Mouse (Mus musculus) 3T3-L1 (cell line): ENCODE data around the gene Ggn.
"Not testable (repeated sequence)": the region's sequence is repeated elsewhere in the genome, so short reads cannot be mapped to it uniquely, and the experiment has no call there.

Experiments
- DNase-seq: peaks from one replicate; pipeline ENCODE4 v3.0.0-alpha.2; 2015; ENCODE audit warnings: low read depth, low spot score

Ggn gene

DNA sequence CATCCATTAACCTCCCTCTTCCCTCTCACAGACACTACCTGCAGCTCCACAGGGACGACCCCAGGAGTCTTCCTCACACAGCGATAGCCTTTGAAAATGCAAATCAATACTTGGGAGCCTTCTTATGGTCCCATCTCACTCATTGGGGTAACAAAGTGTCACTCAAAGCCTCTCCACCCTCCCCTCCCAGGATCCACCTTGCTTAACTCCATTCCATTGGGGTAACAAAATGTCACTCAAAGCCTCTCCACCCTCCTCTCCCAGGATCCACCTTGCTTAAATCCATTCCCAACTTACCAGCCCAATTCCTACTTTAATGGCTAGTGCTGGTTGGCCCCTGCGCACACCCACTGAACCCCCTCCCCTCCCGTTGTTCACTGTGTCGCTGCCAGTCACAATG, 11.7 kb upstream of the Ggn start:
- no peak for DNase-seq

- no peak for DNase-seq
Measured at GRCm38 (mm10) chr7:29162294-29162693, 7.7 kb upstream of the Ggn start.

- DNase-seq: no peak
Measured at GRCm38 (mm10) chr7:29162750-29163525, 7.1 kb upstream of the Ggn start.

DNA sequence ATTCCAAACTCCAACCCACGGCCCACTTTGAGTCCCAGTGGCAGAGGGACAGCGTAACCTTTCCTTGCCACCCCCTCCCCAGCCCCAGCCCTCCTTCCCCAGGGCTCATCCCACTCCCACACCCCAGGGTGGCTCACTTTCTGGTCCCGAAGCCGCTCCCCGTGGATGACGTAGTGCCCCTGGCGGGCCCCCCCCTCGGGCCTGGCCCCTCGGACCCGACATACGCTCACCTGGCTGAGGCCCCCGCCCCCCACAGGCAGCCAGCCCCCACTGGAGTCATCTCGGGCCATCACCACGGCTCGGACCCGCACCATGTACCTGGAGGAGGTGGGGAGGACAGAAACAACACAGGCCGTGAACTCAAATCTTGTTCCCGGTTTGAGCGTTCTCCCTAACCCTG, 2.4 kb upstream of the Ggn start:
- no peak for DNase-seq

DNA sequence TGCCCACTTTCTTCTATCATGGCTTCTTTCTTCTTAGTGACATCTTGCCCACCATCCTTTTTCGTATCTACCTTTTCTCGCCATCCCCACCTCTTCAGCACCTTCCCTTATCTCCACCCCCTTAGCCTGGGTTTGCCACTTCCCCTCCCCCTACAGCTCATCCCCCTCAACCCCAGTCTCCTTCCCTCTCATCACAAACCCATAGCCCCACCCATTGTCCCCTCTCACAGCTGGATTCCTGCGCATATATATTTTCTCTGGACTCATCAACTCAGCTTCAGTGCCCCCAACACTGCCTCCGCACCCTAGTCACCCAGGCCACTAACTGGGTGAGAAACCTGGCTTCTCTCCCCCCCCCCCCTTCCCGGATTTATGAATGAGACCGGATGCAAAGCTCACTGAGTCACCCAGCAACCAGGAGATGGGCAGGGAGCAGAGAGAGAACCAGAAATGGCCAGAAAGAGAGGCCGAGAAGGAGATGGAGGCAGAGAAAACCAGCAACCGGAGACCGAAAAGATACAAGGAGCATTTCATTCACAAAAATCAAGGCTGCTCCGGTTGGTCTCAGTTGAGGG, 1.8 kb upstream of the Ggn start:
- DNase-seq: peak; percentile 56

DNA sequence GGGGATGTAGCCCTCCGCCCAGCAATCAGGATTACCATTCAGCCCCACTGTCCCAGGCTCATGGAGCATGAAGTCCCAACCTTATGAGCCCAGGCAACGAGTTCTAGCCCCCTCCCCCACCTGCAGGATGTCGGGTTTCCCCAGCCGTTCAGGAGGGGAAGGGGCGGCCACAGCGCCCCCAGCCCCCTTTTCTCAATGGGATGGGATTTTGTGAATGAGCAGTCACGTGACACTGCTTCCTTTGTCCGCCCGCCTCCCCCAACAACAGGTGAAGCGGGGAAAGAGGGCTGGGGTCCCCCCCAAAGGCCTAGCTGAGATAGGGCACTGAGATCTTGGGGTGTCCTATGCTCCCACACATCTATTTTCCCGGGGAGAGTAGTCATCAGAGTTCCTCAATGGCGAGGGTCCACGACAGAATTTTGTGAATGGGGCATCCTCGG, 1.2 kb upstream of the Ggn start:
- DNase-seq: peak; percentile 8

- DNase-seq: peak; percentile 96
Measured at GRCm38 (mm10) chr7:29169231-29170065, 562 bp upstream of the Ggn start.

DNA sequence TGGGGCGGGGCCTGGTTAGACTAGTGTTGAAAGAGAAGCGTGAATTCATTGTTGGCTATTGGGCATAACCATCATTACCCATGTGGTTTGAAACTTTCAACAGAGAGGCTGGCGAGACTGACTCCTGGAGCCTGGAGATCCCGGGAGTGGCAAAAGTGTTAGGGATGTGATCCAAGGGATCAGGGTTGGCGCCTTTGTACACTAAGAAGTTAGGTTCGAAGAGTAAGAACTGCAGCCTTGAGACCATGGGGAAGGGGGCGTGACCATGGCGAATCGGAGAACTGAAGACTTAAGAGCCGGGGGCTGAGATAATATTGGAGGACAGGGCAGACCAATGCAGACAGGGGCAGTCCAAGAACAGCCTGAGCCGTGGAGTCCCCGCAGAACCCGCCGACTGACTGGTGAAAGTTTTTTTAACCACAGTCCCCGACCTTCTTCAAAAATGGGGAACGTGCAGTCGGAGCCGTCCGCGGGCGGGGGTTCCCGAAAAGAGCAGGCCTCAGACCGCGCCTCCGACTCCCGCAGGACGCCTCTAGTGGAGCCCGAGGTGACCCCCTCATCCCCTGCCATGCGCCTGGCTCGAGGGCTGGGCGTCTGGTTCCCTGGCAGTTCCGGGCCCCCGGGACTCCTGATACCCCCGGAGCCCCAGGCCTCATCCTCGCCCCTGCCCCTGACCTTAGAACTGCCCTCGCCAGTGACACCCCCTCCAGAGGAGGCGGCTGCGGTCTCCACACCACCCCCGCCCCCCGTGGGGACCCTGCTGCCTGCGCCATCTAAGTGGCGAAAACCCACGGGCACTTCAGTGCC, 948 bp downstream of the Ggn start:
- DNase-seq: peak; percentile 74

GRCm38 (mm10) chr7:29171562-29172097, 1.6 kb downstream of the Ggn start:
- no peak for DNase-seq

DNA sequence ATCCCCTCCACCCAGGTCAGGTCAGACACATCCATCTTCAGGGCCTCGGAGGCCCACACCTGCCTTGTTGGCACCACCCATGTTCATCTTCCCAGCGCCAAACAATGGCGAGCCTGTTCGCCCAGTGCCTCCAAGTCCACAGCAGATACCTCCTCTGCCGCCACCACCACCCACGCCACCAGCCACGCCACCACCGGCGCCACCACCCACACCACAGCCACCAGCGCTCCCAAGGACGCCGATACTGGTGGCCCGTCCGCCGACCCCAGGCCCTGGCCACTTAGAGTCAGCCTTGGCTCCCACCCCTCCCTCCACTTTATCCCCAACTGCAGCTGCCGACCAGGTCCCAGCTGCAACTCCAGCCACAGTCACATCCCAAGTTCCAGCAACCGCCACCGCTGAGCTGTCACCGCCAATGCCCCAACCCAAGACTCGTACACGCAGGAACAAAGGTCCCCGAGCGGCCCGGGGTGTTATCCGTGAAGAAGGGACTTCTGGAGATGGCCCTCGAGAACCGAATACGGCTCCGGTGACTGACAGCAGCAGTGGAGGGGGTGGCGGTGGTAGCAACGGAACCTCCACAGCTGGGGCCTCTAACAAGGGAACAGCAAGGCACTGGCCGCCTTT, 2.5 kb downstream of the Ggn start:
- no peak for DNase-seq

- peak; percentile 26 for DNase-seq
Measured at GRCm38 (mm10) chr7:29178106-29178505, 8.1 kb downstream of the Ggn start.

- peak; percentile 62 for DNase-seq
Measured at GRCm38 (mm10) chr7:29179323-29179722, 9.3 kb downstream of the Ggn start.

DNA sequence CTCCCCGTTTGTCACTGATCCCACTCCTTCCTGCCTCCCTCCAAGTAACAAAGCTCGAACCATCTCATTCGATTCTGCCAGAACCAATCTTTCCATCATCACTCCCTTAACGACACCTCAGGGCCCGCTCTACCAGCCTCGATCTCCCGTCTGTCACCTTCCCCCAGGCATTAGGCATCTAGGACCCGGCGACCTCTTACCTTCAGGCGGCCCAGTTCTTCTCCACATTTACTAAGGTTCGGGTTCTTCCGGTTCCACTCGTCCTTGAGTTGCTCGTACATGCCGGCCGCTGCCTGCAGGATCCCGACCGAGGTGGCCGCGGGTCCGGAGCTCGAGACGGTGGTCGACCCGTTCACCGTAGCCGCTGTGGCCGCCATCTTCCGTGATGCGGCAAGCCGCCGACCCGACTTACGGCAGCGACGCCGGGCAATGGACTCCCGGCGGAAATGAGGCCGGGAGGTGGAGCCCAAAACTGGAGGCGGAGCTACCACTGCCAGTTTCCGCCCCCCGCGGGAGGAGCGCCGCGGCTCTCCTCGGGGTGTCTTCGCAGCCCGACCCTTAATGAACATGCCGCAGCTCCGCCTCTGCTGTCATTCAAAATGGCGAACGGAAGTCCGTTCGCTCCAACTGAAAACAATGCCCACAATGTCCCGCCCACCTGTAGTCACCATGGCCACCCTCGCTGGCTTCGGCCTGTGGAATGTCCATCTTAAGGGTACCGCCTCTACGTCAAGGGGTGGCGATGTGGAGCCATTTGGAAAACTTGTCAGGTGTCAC, 10.3 kb downstream of the Ggn start, which contains the start of gene Psmd8:
Psmd8 (minus strand) TSS at position 625 of the 777 bp plus-strand sequence.
- peak; percentile 98 for DNase-seq

GRCm38 (mm10) chr7:29180854-29181236, 10.8 kb downstream of the Ggn start:
- no peak for DNase-seq

- DNase-seq: not testable (repeated sequence)
Measured at GRCm38 (mm10) chr7:29181323-29181722, 11.3 kb downstream of the Ggn start.

DNA sequence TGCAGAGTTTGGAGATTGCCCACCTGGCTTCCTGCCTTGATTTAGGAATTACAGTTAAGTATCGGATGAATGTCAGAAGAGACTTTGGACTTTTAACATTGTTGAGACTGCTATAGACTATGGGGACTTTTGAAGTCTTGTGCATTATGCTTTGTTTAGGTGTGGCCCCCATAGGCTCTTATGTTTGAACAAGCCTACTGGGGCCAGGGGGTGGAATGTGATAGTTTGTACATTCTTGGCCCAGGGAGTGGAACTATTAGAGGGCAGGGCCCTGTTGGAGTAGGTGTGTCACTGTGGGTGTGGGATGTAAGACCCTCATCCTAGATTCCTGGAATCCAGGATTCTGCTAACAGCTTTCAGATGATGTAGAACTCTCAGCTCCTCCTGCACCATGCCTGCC, 24.2 kb downstream of the Ggn start:
- DNase-seq: not testable (repeated sequence)

- DNase-seq: no peak
Measured at GRCm38 (mm10) chr7:29202577-29202976, 32.6 kb downstream of the Ggn start.

DNA sequence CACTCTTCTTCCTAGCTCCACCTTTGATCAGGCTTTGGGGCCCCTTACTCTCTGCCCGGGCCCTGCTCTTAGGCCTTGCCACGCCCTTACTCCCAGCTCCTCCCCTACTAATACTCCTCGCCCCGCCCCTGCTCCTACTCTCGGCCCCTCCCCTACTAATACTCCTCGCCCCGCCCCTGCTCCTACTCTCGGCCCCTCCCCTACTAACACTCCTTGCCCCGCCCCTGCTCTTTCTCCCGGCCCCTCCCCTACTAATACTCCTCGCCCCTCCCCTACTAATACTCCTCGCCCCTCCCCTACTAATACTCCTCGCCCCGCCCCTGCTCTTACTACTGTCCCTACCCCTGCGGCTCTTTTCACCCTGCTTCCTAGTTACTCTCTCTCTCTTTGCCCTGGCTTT, 41.0 kb downstream of the Ggn start:
- peak; percentile 44 for DNase-seq

DNA sequence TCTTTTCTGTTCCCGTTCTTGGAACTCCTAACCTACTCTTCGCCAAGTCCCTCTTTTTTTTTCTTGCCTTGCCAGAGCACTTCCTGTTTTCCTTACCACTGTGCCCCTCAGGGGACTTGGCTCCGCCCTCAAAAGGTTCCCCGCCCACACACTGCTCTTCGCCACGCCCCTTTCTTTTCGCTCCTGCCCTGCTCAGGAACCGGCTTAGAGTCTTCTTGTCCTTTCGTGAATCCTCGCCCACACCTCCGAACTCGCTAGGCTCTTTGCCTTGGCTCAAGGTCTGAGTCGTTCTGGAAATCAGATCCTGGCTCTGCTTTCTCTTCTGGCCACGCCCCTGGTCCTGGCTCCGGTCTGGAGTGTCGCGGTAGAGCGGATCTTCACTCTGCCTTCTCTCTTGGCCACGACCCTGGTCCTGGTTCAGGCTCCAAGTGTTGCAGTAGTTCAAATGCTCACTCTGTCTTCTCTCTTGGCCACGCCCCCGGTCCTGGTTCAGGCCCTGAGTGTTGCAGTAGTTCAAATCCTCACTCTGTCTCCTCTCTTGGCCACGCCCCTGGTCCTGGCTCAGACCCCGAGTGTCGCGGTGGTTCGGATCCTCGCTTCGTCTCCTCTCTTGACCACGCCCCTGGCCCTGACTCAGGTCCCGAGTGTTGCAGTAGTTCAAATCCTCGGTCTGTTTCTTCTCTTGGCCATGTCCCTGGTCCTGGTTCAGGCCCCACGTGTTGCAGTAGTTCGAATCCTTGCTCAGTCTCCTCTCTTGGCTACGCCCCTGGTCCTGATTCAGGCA, 41.6 kb downstream of the Ggn start:
- DNase-seq: peak; percentile 89
